Mouse (Mus musculus) liver, embryonic 13.5 days (tissue): ENCODE measurements around the gene Fmnl1. TPM values are rescaled to one million over a fixed set of nuclear protein-coding genes. Genes with fewer than 3 reads are reported as not detected.

Experiments used
- ATAC-seq: fragments of 200-750 bp; cut with Nextera tagmentation; 2 replicates; pipeline ENCODE4 v1.8.0; 2017; ENCODE audit warnings: low read depth, mild to moderate bottlenecking, moderate number of reproducible peaks, moderate library complexity
- DNase-seq: peaks from one replicate; pipeline ENCODE4 v3.0.0; 2022
- H3K27ac ChIP-seq: fragments of 300-500 bp; sonication (generic); 2 replicates; pipeline ENCODE4 v1.5.1; 2015; ENCODE audit warnings: moderate library complexity, mild to moderate bottlenecking, inconsistent platforms
- H3K27me3 ChIP-seq: fragments of 300-500 bp; sonication (generic); 2 replicates; pipeline ENCODE4 v1.6.1; 2015; ENCODE audit warnings: mild to moderate bottlenecking, inconsistent platforms
- H3K36me3 ChIP-seq: fragments of 300-500 bp; sonication (generic); 2 replicates; pipeline ENCODE4 v1.6.1; 2015; ENCODE audit warnings: mild to moderate bottlenecking, inconsistent platforms
- H3K4me1 ChIP-seq: fragments of 300-500 bp; sonication (generic); replicated peaks from 2 replicates; pipeline ENCODE4 v1.6.1; 2015; ENCODE audit warnings: inconsistent platforms
- H3K4me2 ChIP-seq: fragments of 300-500 bp; sonication (generic); 2 replicates; pipeline ENCODE4 v1.6.1; 2015; ENCODE audit warnings: inconsistent platforms, mild to moderate bottlenecking, moderate library complexity
- H3K4me3 ChIP-seq: fragments of 300-500 bp; sonication (generic); replicated peaks from 2 replicates; pipeline ENCODE4 v1.5.1; 2015; ENCODE audit warnings: mild to moderate bottlenecking, inconsistent platforms
- H3K9ac ChIP-seq: fragments of 300-500 bp; sonication (generic); 2 replicates; pipeline ENCODE4 v1.6.1; 2015; ENCODE audit warnings: mild to moderate bottlenecking, inconsistent platforms
- H3K9me3 ChIP-seq: fragments of 300-500 bp; sonication (generic); replicated peaks from 2 replicates; pipeline ENCODE4 v1.6.1; 2016; ENCODE audit warnings: inconsistent platforms
- WGBS: fragments of 180-500 bp; shearing (Covaris S2); methylation state at CpG from one replicate; pipeline ENCODE4 v1.1.7; 2015; ENCODE audit not compliant: insufficient replicate concordance; 5-methylcytosine and 5-hydroxymethylcytosine counted together
- polyA plus RNA-seq: library from polyadenylated mRNA; unstranded; fragments of >200 nt; fragmentation: Nextera tagmentation; extraction: Ambion mirVana; gene quantifications from 2 replicates; pipeline ENCODE4 v1.2.1, GENCODE M21; 2015

Gene Fmnl1
- 3.0 TPM in 2 replicates for polyA plus RNA-seq

- Histone ChIP-seq H3K9me3 (no peaks in the 10 kb centered on the region), H3K4me2 (peak within 1 kb of the TSS; percentile 75), H3K4me3 (peak within 1 kb of the TSS; percentile 57), H3K27ac (no peak within 1 kb of the TSS), H3K9ac (peak within 1 kb of the TSS; percentile 54), H3K27me3 (peaks cover 45% of the 10 kb centered on the region), H3K36me3 (no peaks in the 10 kb centered on the region), H3K4me1 (peaks cover 45% of the 10 kb centered on the region)
- WGBS: 1% methylated on average over 47 of the region's 84 CpGs
- DNase-seq: no peak
- ATAC-seq: no peak; the same call in 1 of the 2 replicates
Observed at GRCm38 (mm10) chr11:103170494-103171285, at the start of gene Fmnl1. TSS of gene Fmnl1 (plus strand) at chr11:103171107.

DNA sequence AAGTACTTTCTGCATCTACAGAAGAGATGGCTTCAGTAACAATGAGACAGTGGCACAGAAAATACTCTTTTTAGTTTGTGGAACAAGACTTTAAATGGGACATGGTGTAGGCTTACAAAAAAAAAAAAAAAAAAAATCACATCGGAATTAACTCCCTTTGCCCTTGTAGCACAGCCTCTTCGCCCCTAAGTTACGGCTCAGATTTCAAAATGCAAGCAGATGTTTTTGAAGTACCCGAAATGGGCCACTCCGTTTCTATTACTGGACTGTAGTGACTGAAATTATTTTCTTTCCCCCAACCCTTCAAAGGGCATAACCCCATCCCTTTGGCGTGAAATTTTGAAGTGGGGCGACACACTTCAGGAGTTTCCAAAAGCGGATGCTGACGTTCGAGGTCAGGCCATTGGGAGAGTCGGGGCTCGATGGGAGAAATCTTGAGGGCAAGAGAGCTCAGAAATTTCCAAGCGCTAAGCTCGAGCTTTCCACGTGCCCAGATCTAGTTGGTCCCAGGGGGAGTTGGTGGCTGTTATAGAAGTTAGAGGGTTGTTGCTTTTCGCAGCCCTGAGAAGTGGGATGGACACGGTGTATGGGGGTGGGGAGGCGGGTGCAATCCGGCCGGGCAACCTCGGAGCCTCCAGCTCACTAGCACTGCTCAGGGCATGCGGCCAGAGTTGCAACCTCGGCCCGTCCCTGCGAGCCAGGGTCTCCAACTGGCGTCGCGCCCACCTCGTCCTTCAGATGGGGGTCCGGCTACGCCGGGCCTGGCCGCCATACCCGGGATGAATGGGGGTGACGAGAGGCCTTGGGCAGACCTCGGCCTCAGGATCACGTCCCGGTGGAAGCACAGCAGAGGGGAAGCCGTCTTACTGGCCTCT, 39.0 kb upstream of the Fmnl1 start, which contains the start of gene Hexim2:
Hexim2 (plus strand) TSS at position 729 of the 875 bp plus-strand sequence.
- peak within 1 kb of the TSS; percentile 100 for H3K9ac ChIP-seq
- H3K4me1 ChIP-seq: peaks cover 58% of the 10 kb centered on the region

GRCm38 (mm10) chr11:103132576-103133455, 38.1 kb upstream of the Fmnl1 start:
- Histone ChIP-seq H3K27ac (peak overlapping the region; percentile 97), H3K9ac (peak overlapping the region; percentile 100), H3K27me3 (no peaks in the 10 kb centered on the region), H3K36me3 (no peaks in the 10 kb centered on the region), H3K9me3 (no peaks in the 10 kb centered on the region), H3K4me2 (peak overlapping the region; percentile 85), H3K4me1 (peaks cover 63% of the 10 kb centered on the region), H3K4me3 (peak overlapping the region; percentile 96)
- peak; percentile 84 for ATAC-seq
- DNase-seq: peak; percentile 99
- WGBS: under 1% methylated on average over 56 of the region's 58 CpGs

More for the DNA sequence above, 39.0 kb upstream of the Fmnl1 start, which contains the start of gene Hexim2:
- Histone ChIP-seq H3K36me3 (no peaks in the 10 kb centered on the region), H3K4me3 (peak within 1 kb of the TSS; percentile 96), H3K27me3 (no peaks in the 10 kb centered on the region), H3K27ac (peak within 1 kb of the TSS; percentile 97), H3K9me3 (no peaks in the 10 kb centered on the region), H3K4me2 (peak within 1 kb of the TSS; percentile 85)
- ATAC-seq (peak; percentile 36), DNase-seq (peak; percentile 51)
- 1% methylated on average over 39 of the region's 39 CpGs for WGBS

DNA sequence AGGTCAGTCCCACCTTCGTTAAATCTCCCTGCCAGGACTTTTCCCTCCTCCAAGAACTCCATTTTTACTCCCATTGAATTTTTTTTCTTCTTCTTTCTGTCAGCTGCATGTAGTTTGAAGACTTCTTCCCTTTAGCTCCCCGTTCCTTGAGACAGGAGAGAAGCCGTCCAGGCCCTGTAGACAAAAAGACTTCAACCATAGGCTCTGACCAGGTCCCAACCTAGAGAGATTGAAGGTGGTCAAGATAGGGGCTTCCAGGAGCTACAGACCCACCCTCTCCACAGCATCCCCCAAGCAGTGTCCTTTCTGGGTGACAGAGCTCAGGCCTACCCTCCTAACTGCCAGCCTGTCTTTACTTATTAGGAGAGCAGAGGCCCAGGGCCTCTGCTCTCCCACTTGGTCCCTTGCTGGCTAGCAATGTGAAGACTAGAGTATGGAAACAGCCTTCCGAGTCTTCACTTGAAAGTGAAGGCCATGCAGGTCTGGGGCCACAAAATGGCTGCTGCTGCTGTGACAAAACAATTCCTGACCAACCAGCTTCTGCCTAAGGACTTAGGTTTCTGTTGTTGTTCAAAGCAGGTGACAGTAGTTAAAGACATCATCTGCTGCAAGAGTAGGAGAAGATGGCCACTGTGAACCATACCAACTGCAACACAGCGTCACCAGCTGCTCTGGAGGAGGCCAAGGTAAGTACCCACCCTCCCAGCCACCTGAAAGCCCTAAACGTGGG, 37.3 kb upstream of the Fmnl1 start:
- Histone ChIP-seq H3K27me3 (no peaks in the 10 kb centered on the region), H3K36me3 (peaks cover 7% of the 10 kb centered on the region), H3K4me3 (peak overlapping the region; percentile 96), H3K27ac (peak overlapping the region; percentile 97), H3K9ac (peak overlapping the region; percentile 85), H3K9me3 (no peaks in the 10 kb centered on the region), H3K4me1 (peaks cover 63% of the 10 kb centered on the region), H3K4me2 (peak overlapping the region; percentile 85)
- DNase-seq (no peak), ATAC-seq (peak; percentile 19)
- WGBS: 31% methylated on average over 6 of the region's 6 CpGs

DNA sequence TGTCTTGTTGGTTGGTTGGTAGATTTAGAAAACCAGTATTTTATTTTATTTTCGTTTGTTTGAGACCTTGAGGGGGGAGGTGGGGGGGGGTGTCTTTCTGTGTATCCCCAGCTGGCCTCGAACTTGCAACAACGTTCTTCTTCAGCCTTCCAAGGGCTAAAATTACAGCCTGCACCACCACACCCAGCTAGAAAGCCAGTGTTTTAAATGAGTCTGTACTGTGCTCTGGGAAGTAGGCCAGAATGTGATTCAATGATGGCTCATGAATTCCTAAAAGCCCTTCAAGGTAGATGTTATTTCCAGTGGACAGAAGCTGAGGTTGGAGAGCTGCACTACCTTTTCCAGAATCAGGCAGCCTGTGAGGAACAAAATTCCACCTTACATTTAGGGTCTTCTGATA, 36.7 kb upstream of the Fmnl1 start:
- Histone ChIP-seq H3K9ac (peak overlapping the region; percentile 85), H3K27me3 (no peaks in the 10 kb centered on the region), H3K27ac (peak overlapping the region; percentile 97), H3K9me3 (no peaks in the 10 kb centered on the region), H3K36me3 (peaks cover 13% of the 10 kb centered on the region), H3K4me1 (peaks cover 63% of the 10 kb centered on the region), H3K4me3 (peak overlapping the region; percentile 96; the same call in 1 of the 2 replicates), H3K4me2 (peak overlapping the region; percentile 85)
- DNase-seq: no peak
- ATAC-seq: no peak
- WGBS: 54% methylated on average over 3 of the region's 3 CpGs

- Histone ChIP-seq H3K4me2 (peak overlapping the region; percentile 85), H3K27me3 (no peaks in the 10 kb centered on the region), H3K9ac (peak overlapping the region; percentile 85), H3K27ac (peak overlapping the region; percentile 97), H3K9me3 (no peaks in the 10 kb centered on the region), H3K36me3 (peaks cover 20% of the 10 kb centered on the region), H3K4me3 (no peak overlapping the region), H3K4me1 (peaks cover 57% of the 10 kb centered on the region)
- peak; percentile 35 for DNase-seq
- 15% methylated on average over 8 of the region's 8 CpGs for WGBS
- peak; percentile 13; the same call in 1 of the 2 replicates for ATAC-seq
Observed at GRCm38 (mm10) chr11:103136039-103136577, 34.8 kb upstream of the Fmnl1 start.

DNA sequence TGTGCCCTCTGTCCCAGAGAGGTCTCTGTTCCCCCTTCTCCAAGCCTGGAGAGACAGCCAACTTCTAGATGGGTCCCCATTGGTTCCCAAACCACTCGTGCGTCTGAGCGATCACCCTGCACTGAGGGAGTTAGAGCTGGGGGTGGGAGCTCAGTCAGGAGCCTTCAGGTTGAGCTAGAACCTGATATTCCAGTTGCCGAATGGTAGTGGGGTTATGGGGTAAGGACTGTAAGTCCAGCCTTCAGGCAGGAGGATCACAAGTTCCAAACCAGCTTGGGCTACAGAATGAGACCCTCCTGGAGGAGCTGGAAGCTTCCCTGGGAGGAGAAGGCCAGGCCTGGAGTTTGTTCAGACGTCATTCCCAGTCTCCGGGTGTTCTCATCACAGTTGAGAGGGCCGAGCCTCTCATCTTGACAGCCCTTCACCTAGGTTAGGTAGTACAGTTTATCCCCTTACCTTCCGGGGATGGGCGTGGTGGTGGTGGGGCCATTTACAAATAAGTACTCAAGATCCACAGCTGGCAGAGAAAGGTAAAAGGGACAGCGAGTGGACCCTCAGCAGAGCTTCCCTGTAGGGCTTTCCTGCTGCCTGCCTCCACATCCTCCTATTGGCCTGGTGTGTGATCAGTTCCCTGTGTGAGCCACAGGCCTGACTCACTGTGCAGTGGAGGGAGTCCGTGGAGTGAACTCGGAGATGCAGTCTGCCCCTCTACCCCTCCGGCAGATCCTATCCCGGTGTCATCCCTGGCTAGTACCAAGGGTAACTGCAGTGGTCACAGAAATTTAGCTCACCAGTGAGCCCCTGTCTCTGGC, 30.8 kb upstream of the Fmnl1 start:
- Histone ChIP-seq H3K4me3 (no peak overlapping the region), H3K27ac (peak overlapping the region; percentile 67), H3K4me2 (no peak overlapping the region), H3K4me1 (peaks cover 65% of the 10 kb centered on the region), H3K36me3 (peaks cover 20% of the 10 kb centered on the region), H3K9ac (no peak overlapping the region), H3K9me3 (no peaks in the 10 kb centered on the region), H3K27me3 (no peaks in the 10 kb centered on the region)
- DNase-seq: no peak
- no peak for ATAC-seq
- WGBS: 82% methylated on average over 14 of the region's 14 CpGs

DNA sequence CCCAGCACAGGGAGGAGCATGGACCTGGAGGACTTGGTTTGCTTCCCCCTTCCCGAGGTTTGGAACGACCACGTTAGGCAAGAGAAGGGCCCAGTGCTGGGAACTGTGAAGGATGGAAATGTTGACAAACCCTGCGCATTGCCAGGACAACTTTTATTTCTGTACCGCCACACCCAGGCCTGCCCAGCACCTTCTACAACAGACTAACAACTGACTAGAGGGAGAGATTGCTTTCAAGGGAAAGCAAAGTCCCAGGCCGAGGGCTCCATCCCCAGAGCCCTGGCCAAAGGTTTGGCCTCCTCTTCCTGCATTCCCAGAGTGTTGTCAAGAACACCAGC, 30.2 kb upstream of the Fmnl1 start:
- Histone ChIP-seq H3K4me3 (no peak overlapping the region), H3K4me1 (peaks cover 63% of the 10 kb centered on the region), H3K27me3 (no peaks in the 10 kb centered on the region), H3K4me2 (no peak overlapping the region), H3K9ac (no peak overlapping the region), H3K9me3 (no peaks in the 10 kb centered on the region), H3K27ac (peak overlapping the region; percentile 67), H3K36me3 (peaks cover 20% of the 10 kb centered on the region)
- DNase-seq: no peak
- 62% methylated on average over 6 of the region's 6 CpGs for WGBS
- no peak for ATAC-seq

- H3K27me3 ChIP-seq: no peaks in the 10 kb centered on the region
- H3K9me3 ChIP-seq: no peaks in the 10 kb centered on the region
- peaks cover 57% of the 10 kb centered on the region for H3K4me1 ChIP-seq
- H3K36me3 ChIP-seq: peaks cover 20% of the 10 kb centered on the region
- WGBS: 47% methylated on average over 11 of the region's 11 CpGs
- H3K9ac ChIP-seq: peak overlapping the region; percentile 6; the same call in 1 of the 2 replicates
- peak overlapping the region; percentile 67 for H3K27ac ChIP-seq
- ATAC-seq: no peak
- no peak overlapping the region for H3K4me2 ChIP-seq
- no peak overlapping the region for H3K4me3 ChIP-seq
- no peak for DNase-seq
Observed at GRCm38 (mm10) chr11:103141101-103141943, 29.6 kb upstream of the Fmnl1 start.
